Mouse (Mus musculus) E14TG2a.4 (cell line): ENCODE data around the gene Olig2.

Source experiments
- H3K27me3 ChIP-seq: 2 replicates; pipeline ENCODE4 v1.6.1; 2014; ENCODE audit warnings: low read length, control low read depth; ENCODE audit not compliant: insufficient read depth
- H3K36me3 ChIP-seq: 2 replicates; pipeline ENCODE4 v1.6.1; 2014; ENCODE audit warnings: low read length, control low read depth; ENCODE audit not compliant: insufficient read depth
- H3K4me1 ChIP-seq: replicated peaks from 2 replicates; pipeline ENCODE4 v1.6.1; 2014; ENCODE audit warnings: low read depth, low read length, control low read depth
- H3K4me3 ChIP-seq: replicated peaks from 2 replicates; pipeline ENCODE4 v1.5.1; 2014; ENCODE audit warnings: mild to moderate bottlenecking, low read length
- H3K9me3 ChIP-seq: 2 replicates; pipeline ENCODE4 v1.6.1; 2014; ENCODE audit warnings: low read length, control low read depth
- CTCF ChIP-seq: conservative IDR thresholded peaks from 2 replicates; pipeline ENCODE4 v1.5.1; 2014; ENCODE audit warnings: low read length
- NANOG ChIP-seq: IDR thresholded peaks from 2 replicates; pipeline ENCODE4 v1.6.1; 2014; ENCODE audit warnings: borderline replicate concordance, low read length, mixed read lengths
- POU5F1 ChIP-seq: IDR thresholded peaks from 2 replicates; pipeline ENCODE4 v1.6.1; 2014; ENCODE audit warnings: low read length, borderline replicate concordance

The Olig2 gene

DNA sequence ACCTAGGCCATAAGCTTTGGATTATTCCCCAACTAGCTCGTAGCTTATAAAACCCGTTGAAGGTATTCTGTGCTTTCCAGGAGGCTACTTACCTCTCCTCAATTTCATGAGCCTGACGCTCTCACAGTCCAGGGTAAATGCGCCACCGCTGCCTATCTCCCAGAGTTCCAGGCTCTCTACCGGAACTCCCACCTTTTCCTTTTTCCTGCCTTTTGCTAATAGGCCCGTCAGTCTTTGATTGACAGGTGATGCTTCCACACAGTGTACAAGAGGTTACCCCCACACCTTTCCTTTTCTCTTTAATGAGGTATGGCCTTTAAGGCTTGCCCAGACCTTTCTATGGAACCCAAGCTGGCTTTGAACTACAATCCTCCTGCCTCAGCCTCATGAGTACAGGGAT, 25.4 kb upstream of the Olig2 start:
- Histone ChIP-seq H3K4me1 (no peaks in the 10 kb centered on the region), H3K4me3 (peak overlapping the region; percentile 62), H3K9me3 (peaks cover 31% of the 10 kb centered on the region), H3K36me3 (peaks cover 4% of the 10 kb centered on the region; the same call in 1 of the 2 replicates), H3K27me3 (no peaks in the 10 kb centered on the region)
- TF ChIP-seq CTCF (no peak), POU5F1 (no peak), NANOG (no peak)

DNA sequence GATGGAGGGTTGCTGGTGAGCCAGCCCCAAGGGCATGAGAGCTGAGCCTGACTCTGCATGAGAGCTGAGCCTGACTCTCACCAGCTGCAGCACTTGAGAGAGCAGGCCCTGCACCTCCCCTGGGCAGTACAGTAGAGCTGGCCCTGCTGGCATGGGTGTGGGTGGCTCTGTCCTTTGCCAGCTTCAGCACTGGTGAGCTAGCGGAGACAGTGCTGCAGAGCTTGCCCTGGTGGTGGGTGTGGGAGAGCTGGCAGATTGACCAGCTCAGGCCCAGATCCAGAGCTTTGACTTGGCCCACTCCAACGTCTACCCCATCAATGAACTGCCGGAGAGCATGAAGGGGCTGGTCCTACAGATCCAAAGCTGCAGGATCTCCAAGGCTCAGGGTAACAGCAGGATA, 22.3 kb upstream of the Olig2 start:
- Histone ChIP-seq H3K4me3 (no peak overlapping the region), H3K9me3 (peaks cover 4% of the 10 kb centered on the region), H3K36me3 (no peaks in the 10 kb centered on the region), H3K4me1 (no peaks in the 10 kb centered on the region), H3K27me3 (no peaks in the 10 kb centered on the region)
- TF ChIP-seq POU5F1 (no peak), NANOG (no peak), CTCF (no peak)

DNA sequence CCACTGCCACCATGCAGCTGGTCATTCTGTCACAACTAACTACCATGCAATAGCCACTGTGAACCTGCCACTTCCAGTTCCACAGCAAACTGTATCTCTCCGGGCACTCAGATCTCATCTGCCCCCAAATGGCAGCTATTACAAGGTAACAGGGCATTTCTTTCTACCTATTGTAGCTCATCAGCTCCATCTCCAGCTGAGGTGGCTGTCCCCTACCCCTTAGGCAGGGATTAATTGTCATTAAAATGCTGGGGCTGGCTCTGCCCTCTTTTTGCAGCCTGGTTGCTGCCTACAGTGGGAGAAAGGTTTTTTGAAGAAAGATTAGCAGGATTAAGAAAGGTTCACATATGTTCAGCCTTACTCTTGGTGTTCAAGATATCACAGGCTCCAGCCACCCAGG, 18.9 kb upstream of the Olig2 start:
- no peaks in the 10 kb centered on the region for H3K9me3 ChIP-seq
- TF ChIP-seq CTCF (no peak), NANOG (no peak), POU5F1 (no peak)
- H3K4me3 ChIP-seq: no peak overlapping the region
- H3K27me3 ChIP-seq: peaks cover 6% of the 10 kb centered on the region
- peaks cover under 1% of the 10 kb centered on the region for H3K4me1 ChIP-seq
- no peaks in the 10 kb centered on the region for H3K36me3 ChIP-seq

DNA sequence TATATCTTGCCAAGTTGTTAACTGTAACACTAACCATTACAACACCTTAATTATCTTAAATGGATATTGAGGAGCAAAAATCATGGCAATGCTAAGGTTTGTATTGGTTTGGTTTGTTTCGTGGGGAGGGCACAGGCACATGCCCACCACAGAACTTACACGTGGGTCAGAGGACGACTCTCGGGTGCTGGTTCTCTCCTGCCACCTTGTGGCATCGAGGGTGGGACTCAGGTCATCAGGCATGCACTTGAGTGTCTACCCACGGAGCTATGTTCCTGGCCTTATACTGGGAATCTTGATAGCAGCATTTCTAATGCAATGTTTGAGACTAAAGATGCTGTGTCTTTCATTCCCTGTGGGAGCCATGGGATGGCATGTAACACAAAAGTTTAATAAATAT, 8.2 kb upstream of the Olig2 start:
- no peaks in the 10 kb centered on the region for H3K36me3 ChIP-seq
- TF ChIP-seq POU5F1 (no peak), CTCF (peak; percentile 11; the same call in 1 of the 2 replicates), NANOG (no peak)
- H3K4me3 ChIP-seq: no peak overlapping the region

DNA sequence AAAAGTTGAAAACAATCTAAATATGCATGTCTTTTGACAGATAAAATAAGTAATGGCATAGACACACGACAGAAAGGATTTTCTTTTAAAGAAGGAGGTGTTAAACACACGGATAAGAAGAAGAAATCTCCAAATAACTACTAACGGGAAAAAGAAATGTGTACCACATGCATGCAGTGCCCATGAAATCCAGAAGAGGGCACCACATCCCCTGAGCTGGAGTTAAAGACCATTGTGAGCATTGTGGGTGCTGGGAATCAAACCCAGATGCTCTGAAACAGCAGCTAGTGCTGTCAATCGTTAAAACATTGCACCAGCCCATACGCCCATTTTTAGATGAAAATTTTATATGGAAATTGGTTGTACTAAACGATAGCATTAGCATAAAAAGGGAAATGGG, 7.3 kb upstream of the Olig2 start:
- Histone ChIP-seq H3K36me3 (no peaks in the 10 kb centered on the region), H3K9me3 (peaks cover 3% of the 10 kb centered on the region; the same call in 1 of the 2 replicates), H3K4me3 (no peak overlapping the region), H3K27me3 (peaks cover 88% of the 10 kb centered on the region), H3K4me1 (peaks cover 40% of the 10 kb centered on the region)
- TF ChIP-seq POU5F1 (no peak), CTCF (peak; percentile 77)

More for the DNA sequence above, 8.2 kb upstream of the Olig2 start:
- peaks cover 80% of the 10 kb centered on the region for H3K27me3 ChIP-seq
- peaks cover 31% of the 10 kb centered on the region for H3K4me1 ChIP-seq
- H3K9me3 ChIP-seq: peaks cover 3% of the 10 kb centered on the region; the same call in 1 of the 2 replicates

DNA sequence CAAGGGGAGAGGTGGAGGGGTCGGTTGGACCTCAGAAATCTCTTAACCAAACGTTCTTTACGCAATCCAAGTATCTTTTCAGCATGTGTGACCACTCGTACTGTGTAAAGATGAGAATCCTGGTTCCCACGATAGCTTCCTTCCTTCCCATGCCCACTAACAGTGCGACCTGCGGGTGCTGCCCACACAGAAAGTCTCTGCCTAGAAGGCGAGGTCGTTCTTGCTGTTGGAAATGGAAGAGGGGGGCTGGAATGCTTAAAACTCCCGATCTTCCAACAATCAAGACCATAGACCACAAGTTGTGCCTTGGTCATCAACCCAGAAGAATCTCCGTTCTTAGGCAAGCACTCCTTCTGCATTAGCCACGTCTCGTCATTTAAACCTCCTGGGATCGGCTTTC, 6.0 kb upstream of the Olig2 start:
- peaks cover 3% of the 10 kb centered on the region; the same call in 1 of the 2 replicates for H3K9me3 ChIP-seq
- peak overlapping the region; percentile 55; the same call in 1 of the 2 replicates for H3K4me3 ChIP-seq
- no peaks in the 10 kb centered on the region for H3K36me3 ChIP-seq
- H3K4me1 ChIP-seq: peaks cover 48% of the 10 kb centered on the region
- peaks cover 95% of the 10 kb centered on the region for H3K27me3 ChIP-seq
- TF ChIP-seq NANOG (no peak), CTCF (no peak), POU5F1 (no peak)

DNA sequence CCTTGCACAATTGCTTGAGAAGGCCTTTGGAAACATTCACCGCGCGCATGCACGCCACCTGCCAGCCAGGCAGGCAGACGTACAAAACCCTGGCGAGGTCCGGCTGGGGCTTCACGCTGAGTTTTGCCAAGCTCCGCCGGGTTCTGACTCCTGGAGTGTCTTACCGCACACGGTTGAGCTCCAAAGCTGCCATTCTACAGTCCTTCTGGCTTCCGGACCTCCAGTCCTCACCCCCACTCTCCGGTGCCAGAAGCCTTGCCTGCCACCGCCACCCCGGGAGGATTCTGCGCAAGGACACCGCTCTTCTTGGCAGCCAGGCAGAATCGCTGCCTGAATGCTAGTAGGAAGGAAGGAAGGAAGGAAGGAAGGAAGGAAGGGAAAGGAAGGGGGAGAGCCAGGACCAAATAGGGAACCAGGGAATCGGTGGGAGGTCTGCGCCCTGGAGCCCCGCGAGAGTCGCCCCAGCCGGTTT, 3.0 kb upstream of the Olig2 start:
- Histone ChIP-seq H3K4me1 (peaks cover 70% of the 10 kb centered on the region), H3K9me3 (peaks cover 3% of the 10 kb centered on the region; the same call in 1 of the 2 replicates), H3K27me3 (peaks cover 97% of the 10 kb centered on the region), H3K36me3 (no peaks in the 10 kb centered on the region), H3K4me3 (peak overlapping the region; percentile 59)
- TF ChIP-seq POU5F1 (no peak), NANOG (no peak), CTCF (no peak)

DNA sequence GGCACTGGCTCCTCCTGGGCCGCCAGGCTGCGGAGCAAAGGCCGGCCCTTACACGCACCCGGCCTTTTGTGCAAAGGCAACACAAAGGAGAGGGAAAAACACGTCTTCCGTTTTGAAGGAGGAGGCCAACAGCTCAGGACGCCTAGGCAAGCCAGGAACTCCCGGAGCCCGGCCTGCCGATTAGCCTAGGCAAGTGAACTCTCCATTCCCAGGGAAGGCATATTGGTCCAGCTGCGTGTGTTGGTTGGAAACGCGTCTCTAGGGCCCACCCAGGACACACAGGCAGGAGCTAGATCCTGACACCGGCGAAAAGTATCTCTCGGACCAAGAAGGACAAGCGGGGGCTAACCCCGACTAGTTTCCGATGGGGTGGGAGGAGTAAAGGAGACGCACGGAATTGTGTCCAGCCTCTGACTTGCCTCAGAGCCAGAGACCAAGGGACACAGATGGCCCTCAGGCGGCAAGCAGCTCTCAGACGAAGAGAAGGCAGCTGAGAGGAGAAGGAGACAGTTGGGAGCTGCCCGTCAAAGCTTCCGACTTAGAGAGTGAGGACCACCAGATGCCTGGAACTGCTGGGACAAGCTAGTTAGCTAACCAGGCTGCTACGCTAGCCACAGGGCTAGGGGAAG, 2.5 kb upstream of the Olig2 start:
- no peaks in the 10 kb centered on the region for H3K36me3 ChIP-seq
- H3K4me3 ChIP-seq: peak overlapping the region; percentile 59
- TF ChIP-seq CTCF (no peak), POU5F1 (no peak)
- H3K4me1 ChIP-seq: peaks cover 76% of the 10 kb centered on the region
- peaks cover 3% of the 10 kb centered on the region; the same call in 1 of the 2 replicates for H3K9me3 ChIP-seq
- H3K27me3 ChIP-seq: peaks cover 98% of the 10 kb centered on the region
